Mouse (Mus musculus) ES-E14 (cell line): ENCODE measurements around the gene 4930579F01Rik. TPM values are rescaled to one million over a fixed set of nuclear protein-coding genes. Genes with fewer than 3 reads are reported as not detected.

Experiments
- DNase-seq: peaks from one replicate; pipeline ENCODE4 v3.0.0-alpha.2; 2013; ENCODE audit warnings: low read depth, low spot score
- H3K27ac ChIP-seq: 2 replicates; pipeline ENCODE4 v1.5.1; 2012; ENCODE audit warnings: low read depth, mild to moderate bottlenecking, low read length, moderate library complexity, mixed read lengths; ENCODE audit not compliant: poor library complexity, insufficient read depth, severe bottlenecking
- H3K36me3 ChIP-seq: 2 replicates; pipeline ENCODE4 v1.6.1; 2012; ENCODE audit warnings: mild to moderate bottlenecking, low read length, moderate library complexity, mixed read lengths; ENCODE audit not compliant: control insufficient read depth, poor library complexity, insufficient read depth, severe bottlenecking
- H3K4me1 ChIP-seq, 2 experiments: fragments of 150-350 bp in 1 of 2; sonication (generic) in 1 of 2; 2 replicates each; pipeline ENCODE4 v1.6.1; 2012; ENCODE audit warnings: low read length in 2 of 2, mild to moderate bottlenecking in 1 of 2, mixed read lengths in 1 of 2; ENCODE audit not compliant: control insufficient read depth in 2 of 2, insufficient read depth in 2 of 2, poor library complexity in 1 of 2
- H3K4me3 ChIP-seq, 2 experiments: fragments of 150-350 bp in 1 of 2; sonication (generic) in 1 of 2; 2 replicates each; pipeline ENCODE4 v1.5.1; 2012; ENCODE audit warnings: low read length in 2 of 2, low read depth in 1 of 2, mild to moderate bottlenecking in 1 of 2, mixed read lengths in 1 of 2; ENCODE audit not compliant: insufficient read depth in 1 of 2, poor library complexity in 1 of 2, severe bottlenecking in 1 of 2
- H3K9ac ChIP-seq: 2 replicates; pipeline ENCODE4 v1.6.1; 2012; ENCODE audit warnings: low read depth, mild to moderate bottlenecking, low read length, mixed read lengths; ENCODE audit not compliant: poor library complexity, insufficient read depth, severe bottlenecking
- H3K9me3 ChIP-seq: fragments of 150-350 bp; sonication (generic); 2 replicates; pipeline ENCODE4 v1.6.1; 2012; ENCODE audit warnings: low read depth, mild to moderate bottlenecking, low read length; ENCODE audit not compliant: control insufficient read depth, insufficient read depth
- CHD2 ChIP-seq: IDR thresholded peaks from 2 replicates; pipeline ENCODE4 v1.6.1; 2014; ENCODE audit warnings: mild to moderate bottlenecking, low read depth, low read length, inconsistent platforms
- HCFC1 ChIP-seq: IDR thresholded peaks from 2 replicates; pipeline ENCODE4 v1.6.1; 2012; ENCODE audit warnings: low read length, inconsistent platforms, borderline replicate concordance; ENCODE audit not compliant: insufficient read depth
- MAFK ChIP-seq: IDR thresholded peaks from 2 replicates; pipeline ENCODE4 v1.6.1; 2014; ENCODE audit warnings: mild to moderate bottlenecking, low read depth, low read length, inconsistent platforms; ENCODE audit not compliant: insufficient read depth
- ZC3H11A ChIP-seq: IDR thresholded peaks from 2 replicates; pipeline ENCODE4 v1.6.1; 2012; ENCODE audit warnings: low read depth, mild to moderate bottlenecking, inconsistent platforms, low read length, borderline replicate concordance
- ZNF384 ChIP-seq: IDR thresholded peaks from 2 replicates; pipeline ENCODE4 v1.6.1; 2012; ENCODE audit warnings: low read depth, low read length, inconsistent platforms
- in situ Hi-C, 2 experiments: fragments of 600-800 bp; cut with MboI; formaldehyde crosslinking; loops; one replicate each; pipeline ENCODE4 v1.15.1; 2025; ENCODE audit warnings: low sequenced_read_pairs in 2 of 2, inconsistent platforms in 1 of 2; ENCODE audit not compliant: unreplicated experiment in 2 of 2
- total RNA-seq: library from RNA; depleted of rRNA; stranded (reverse); fragments of 300-350 nt; gene quantifications from 2 replicates; pipeline ENCODE4 v1.2.3, GENCODE M21; 2012

Gene 4930579F01Rik
- total RNA-seq, 1 experiment, result not detected

- peaks cover 0 to 6% of the 10 kb centered on the region in 2 experiments; a peak in 2 of 4 replicates for H3K4me1 ChIP-seq
- H3K4me3 ChIP-seq, result no peak overlapping the region
- no peak for DNase-seq
- H3K9me3 ChIP-seq, result no peaks in the 10 kb centered on the region
- no peak overlapping the region for H3K27ac ChIP-seq
- H3K9ac ChIP-seq, result no peak overlapping the region
- in situ Hi-C loops, result no loop called here
- TF ChIP-seq ZC3H11A (no peak), ZNF384 (no peak), HCFC1 (no peak), MAFK (no peak), CHD2 (no peak)
- H3K36me3 ChIP-seq, result no peaks in the 10 kb centered on the region
Measured at GRCm38 (mm10) chr3:138227082-138227481, 33.5 kb upstream of the 4930579F01Rik start.

GRCm38 (mm10) chr3:138226476-138226875 is 32.9 kb upstream of the 4930579F01Rik start:
- H3K4me1 ChIP-seq, result peaks cover 0 to 6% of the 10 kb centered on the region in 2 experiments; a peak in 2 of 4 replicates
- no peak overlapping the region for H3K27ac ChIP-seq
- no peaks in the 10 kb centered on the region for H3K36me3 ChIP-seq
- in situ Hi-C loops, result no loop called here
- DNase-seq, result no peak
- no peaks in the 10 kb centered on the region for H3K9me3 ChIP-seq
- H3K9ac ChIP-seq, result no peak overlapping the region
- no peak overlapping the region for H3K4me3 ChIP-seq
- no peak for TF ChIP-seq CHD2
- no peak for TF ChIP-seq ZC3H11A
- TF ChIP-seq ZNF384, result no peak
- TF ChIP-seq MAFK, result no peak
- no peak for TF ChIP-seq HCFC1

GRCm38 (mm10) chr3:138225853-138226252 is 32.2 kb upstream of the 4930579F01Rik start:
- in situ Hi-C loops, result no loop called here

GRCm38 (mm10) chr3:138225331-138225730 is 31.7 kb upstream of the 4930579F01Rik start:
- DNase-seq, result no peak
- Histone ChIP-seq H3K9me3 (no peaks in the 10 kb centered on the region), H3K4me1 (peaks cover 0 to 6% of the 10 kb centered on the region in 2 experiments; a peak in 2 of 4 replicates), H3K36me3 (no peaks in the 10 kb centered on the region), H3K27ac (no peak overlapping the region), H3K4me3 (no peak overlapping the region), H3K9ac (no peak overlapping the region)
- TF ChIP-seq ZNF384 (no peak), MAFK (no peak), HCFC1 (no peak), ZC3H11A (no peak), CHD2 (no peak)
- in situ Hi-C loops, result no loop called here

More at GRCm38 (mm10) chr3:138225853-138226252, 32.2 kb upstream of the 4930579F01Rik start:
- Histone ChIP-seq H3K27ac (no peak overlapping the region), H3K4me3 (no peak overlapping the region), H3K9me3 (no peaks in the 10 kb centered on the region), H3K4me1 (peaks cover 0 to 6% of the 10 kb centered on the region in 2 experiments; a peak in 2 of 4 replicates), H3K36me3 (no peaks in the 10 kb centered on the region), H3K9ac (no peak overlapping the region)
- no peak for TF ChIP-seq ZC3H11A
- no peak for TF ChIP-seq ZNF384
- no peak for TF ChIP-seq CHD2
- no peak for TF ChIP-seq HCFC1
- TF ChIP-seq MAFK, result no peak
- no peak for DNase-seq
